In the genomic region with DNA sequence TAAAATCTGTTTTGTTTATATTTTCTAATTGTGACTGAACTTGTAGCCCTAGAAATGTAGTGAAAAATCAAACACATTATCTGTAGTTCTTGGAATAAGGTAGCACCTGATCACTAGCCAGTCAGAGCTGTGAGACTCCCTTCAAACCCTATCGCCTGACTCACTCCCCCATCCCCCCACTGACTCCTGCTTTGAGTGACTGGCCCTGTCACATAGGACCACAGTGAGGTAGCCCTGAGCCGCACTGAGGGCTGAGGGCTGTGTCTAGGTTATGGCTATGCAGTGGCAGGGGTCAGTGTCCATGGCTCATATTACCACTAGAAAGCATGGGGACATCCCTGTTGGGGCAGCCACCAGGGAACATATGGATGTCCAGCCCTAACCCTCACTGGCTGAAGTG, we compare ENCODE assay signal across 19 mouse cellular contexts.
DNase-seq lines count a peak whose midpoint lies in the region; ATAC-seq and TF ChIP-seq lines count a peak whose summit lies in the region.
"Had no signal": no experiment of that assay in that cellular context is flagged by ENCODE, and none has a peak within 500 bp of the region (broad histone marks: within the 10 kb centered on the region; RNA-seq: fewer than 3 reads in every experiment).

No protein-coding gene starts in this region.

- no peak for TF ChIP-seq CTCF in kidney, adult 2 months (conservative IDR thresholded peaks at IDR 0.05; ENCODE audit: insufficient read depth, insufficient read length, low read depth, low read length)
- no peak for TF ChIP-seq CTCF in stomach, postnatal 0 days (IDR thresholded peaks at IDR 0.05; ENCODE audit: low read depth)

- peak; percentile 3 for DNase-seq in kidney, adult 2 months
- no peak for DNase-seq in kidney, adult 11 months
- DNase-seq in midbrain, embryonic 14.5 days = no peak
- DNase-seq in stomach, postnatal 0 days (ENCODE audit: low spot score) = peak; percentile 23
- DNase-seq in hindbrain, embryonic 11.5 days (ENCODE audit: low spot score) = no peak
- DNase-seq: adrenal gland, postnatal 10 days; cerebellum, adult 8-10 months; heart, postnatal 36 days; right cerebral cortex, postnatal 14 days had no signal

- no peaks in the 10 kb centered on the region for H3K4me1 ChIP-seq in kidney, adult 2 months (ENCODE audit: control insufficient read depth, insufficient read depth, low read length)
- no peaks in the 10 kb centered on the region for H3K4me1 ChIP-seq in midbrain, embryonic 13.5 days (replicated peaks)
- no peaks in the 10 kb centered on the region for H3K4me1 ChIP-seq in midbrain, embryonic 14.5 days (ENCODE audit: control insufficient read depth, insufficient read depth, low read length)
- H3K4me1 ChIP-seq in intestine, embryonic 16.5 days (ENCODE audit: control insufficient read depth, insufficient read depth, low read length) = no peaks in the 10 kb centered on the region
- no peaks in the 10 kb centered on the region for H3K4me1 ChIP-seq in stomach, postnatal 0 days (replicated peaks; ENCODE audit: control insufficient read depth, insufficient read depth)
- H3K4me1 ChIP-seq in hindbrain, embryonic 11.5 days (replicated peaks; ENCODE audit: control insufficient read depth, insufficient read depth, low read length) = no peaks in the 10 kb centered on the region
- H3K4me1 ChIP-seq: hindbrain, embryonic 15.5 days; liver, embryonic 15.5 days; midbrain, embryonic 12.5 days; neural tube, embryonic 12.5 days had no signal

- no peak overlapping the region for H3K4me2 ChIP-seq in midbrain, embryonic 13.5 days (replicated peaks)
- no peak overlapping the region for H3K4me2 ChIP-seq in midbrain, embryonic 14.5 days (ENCODE audit: low read length)
- H3K4me2 ChIP-seq in intestine, embryonic 16.5 days (ENCODE audit: low read depth, low read length) = no peak overlapping the region
- no peak overlapping the region for H3K4me2 ChIP-seq in stomach, postnatal 0 days (replicated peaks; ENCODE audit: low read depth)
- no peak overlapping the region for H3K4me2 ChIP-seq in hindbrain, embryonic 11.5 days (replicated peaks; ENCODE audit: low read depth, low read length)
- H3K4me2 ChIP-seq: heart, embryonic 15.5 days; hindbrain, embryonic 15.5 days; liver, embryonic 15.5 days; midbrain, embryonic 12.5 days; neural tube, embryonic 12.5 days had no signal

- no peak for TF ChIP-seq EP300 in stomach, postnatal 0 days (optimal IDR thresholded peaks at IDR 0.05)

- H3K27ac ChIP-seq in kidney, adult 2 months (ENCODE audit: insufficient read depth, low read depth, low read length) = no peak overlapping the region
- H3K27ac ChIP-seq in midbrain, embryonic 13.5 days = no peak overlapping the region
- H3K27ac ChIP-seq in midbrain, embryonic 14.5 days (replicated peaks; ENCODE audit: low read depth, low read length) = no peak overlapping the region
- no peak overlapping the region for H3K27ac ChIP-seq in intestine, embryonic 16.5 days (ENCODE audit: low read length)
- H3K27ac ChIP-seq in stomach, postnatal 0 days (replicated peaks) = no peak overlapping the region
- no peak overlapping the region for H3K27ac ChIP-seq in hindbrain, embryonic 11.5 days (ENCODE audit: low read depth, low read length)
- H3K27ac ChIP-seq: heart, embryonic 15.5 days; hindbrain, embryonic 15.5 days; left cerebral cortex, adult 2 months; liver, embryonic 15.5 days; midbrain, embryonic 12.5 days; neural tube, embryonic 12.5 days had no signal

- 0 out of 2 replicates have a peak, but pooled peaks have one; percentile 34 for ATAC-seq in midbrain, embryonic 13.5 days
- no peak for ATAC-seq in midbrain, embryonic 14.5 days (ENCODE audit: low FRiP score, low TSS enrichment)
- peak; percentile 63 for ATAC-seq in intestine, embryonic 16.5 days
- ATAC-seq in stomach, postnatal 0 days (ENCODE audit: low FRiP score, low TSS enrichment) = 0 out of 2 replicates have a peak, but pooled peaks have one; percentile 47
- no peak for ATAC-seq in hindbrain, embryonic 11.5 days (ENCODE audit: low FRiP score)

- H3K27me3 ChIP-seq in kidney, adult 2 months (replicated peaks; ENCODE audit: control insufficient read depth, insufficient read depth, low read length) = no peaks in the 10 kb centered on the region
- no peaks in the 10 kb centered on the region for H3K27me3 ChIP-seq in midbrain, embryonic 13.5 days
- no peaks in the 10 kb centered on the region for H3K27me3 ChIP-seq in midbrain, embryonic 14.5 days (ENCODE audit: control insufficient read depth, insufficient read depth, low read length)
- no peaks in the 10 kb centered on the region for H3K27me3 ChIP-seq in intestine, embryonic 16.5 days (replicated peaks; ENCODE audit: control insufficient read depth, insufficient read depth, low read length)
- H3K27me3 ChIP-seq in stomach, postnatal 0 days (ENCODE audit: control insufficient read depth, insufficient read depth, low read length) = no peaks in the 10 kb centered on the region
- no peaks in the 10 kb centered on the region for H3K27me3 ChIP-seq in hindbrain, embryonic 11.5 days (ENCODE audit: control insufficient read depth, insufficient read depth, low read length)
- H3K27me3 ChIP-seq: CH12.LX; heart, embryonic 15.5 days; hindbrain, embryonic 15.5 days; liver, embryonic 15.5 days; midbrain, embryonic 12.5 days; neural tube, embryonic 12.5 days had no signal

- no peaks in the 10 kb centered on the region for H3K9me3 ChIP-seq in midbrain, embryonic 13.5 days
- H3K9me3 ChIP-seq in midbrain, embryonic 14.5 days (ENCODE audit: control insufficient read depth, low read length) = no peaks in the 10 kb centered on the region; the same call in 1 of the 2 replicates
- H3K9me3 ChIP-seq in intestine, embryonic 16.5 days (ENCODE audit: control insufficient read depth, low read length) = no peaks in the 10 kb centered on the region
- no peaks in the 10 kb centered on the region for H3K9me3 ChIP-seq in stomach, postnatal 0 days (ENCODE audit: control insufficient read depth, low read length)
- H3K9me3 ChIP-seq in hindbrain, embryonic 11.5 days (ENCODE audit: control insufficient read depth, low read length) = no peaks in the 10 kb centered on the region
- H3K9me3 ChIP-seq: G1E; liver, embryonic 15.5 days; midbrain, embryonic 12.5 days; neural tube, embryonic 12.5 days had no signal

- TF ChIP-seq POLR2A in kidney, adult 2 months (IDR thresholded peaks at IDR 0.05; ENCODE audit: low read depth, low read length) = no peak

- H3K4me3 ChIP-seq in kidney, adult 2 months (ENCODE audit: insufficient read depth, low read depth, low read length) = no peak overlapping the region
- no peak overlapping the region for H3K4me3 ChIP-seq in midbrain, embryonic 13.5 days (replicated peaks)
- no peak overlapping the region for H3K4me3 ChIP-seq in midbrain, embryonic 14.5 days (replicated peaks; ENCODE audit: low read depth, low read length)
- no peak overlapping the region for H3K4me3 ChIP-seq in intestine, embryonic 16.5 days (ENCODE audit: low read length)
- H3K4me3 ChIP-seq in stomach, postnatal 0 days (ENCODE audit: low read depth, low read length) = no peak overlapping the region
- no peak overlapping the region for H3K4me3 ChIP-seq in hindbrain, embryonic 11.5 days (ENCODE audit: low read depth, low read length)
- H3K4me3 ChIP-seq: heart, embryonic 15.5 days; hindbrain, embryonic 15.5 days; left cerebral cortex, adult 2 months; liver, embryonic 15.5 days; midbrain, embryonic 12.5 days; neural tube, embryonic 12.5 days had no signal

- WGBS in kidney, adult 2 months = 71% methylated on average over 2 of the region's 2 CpGs
- WGBS in midbrain, embryonic 13.5 days = 94% methylated on average over 2 of the region's 2 CpGs
- WGBS in midbrain, embryonic 14.5 days = 92% methylated on average over 2 of the region's 2 CpGs
- 67% methylated on average over 2 of the region's 2 CpGs for WGBS in intestine, embryonic 16.5 days
- WGBS in stomach, postnatal 0 days = 87% methylated on average over 2 of the region's 2 CpGs
- 81% methylated on average over 2 of the region's 2 CpGs for WGBS in hindbrain, embryonic 11.5 days

- no peaks in the 10 kb centered on the region for H3K36me3 ChIP-seq in kidney, adult 2 months (ENCODE audit: control insufficient read depth, insufficient read depth, low read length)
- peaks cover 8% of the 10 kb centered on the region; the same call in 1 of the 2 replicates for H3K36me3 ChIP-seq in midbrain, embryonic 13.5 days
- H3K36me3 ChIP-seq in midbrain, embryonic 14.5 days (ENCODE audit: control insufficient read depth, insufficient read depth, low read length) = no peaks in the 10 kb centered on the region
- no peaks in the 10 kb centered on the region for H3K36me3 ChIP-seq in intestine, embryonic 16.5 days (ENCODE audit: control insufficient read depth, insufficient read depth, low read length)
- H3K36me3 ChIP-seq in stomach, postnatal 0 days (ENCODE audit: control insufficient read depth, insufficient read depth, low read length) = 0 out of 2 replicates have a peak, but pooled peaks cover 2% of the 10 kb centered on the region
- no peaks in the 10 kb centered on the region for H3K36me3 ChIP-seq in hindbrain, embryonic 11.5 days (ENCODE audit: control insufficient read depth, insufficient read depth, low read length)
- H3K36me3 ChIP-seq: liver, embryonic 15.5 days; midbrain, embryonic 12.5 days; neural tube, embryonic 12.5 days had no signal

- H3K9ac ChIP-seq in midbrain, embryonic 13.5 days (replicated peaks) = no peak overlapping the region
- H3K9ac ChIP-seq in midbrain, embryonic 14.5 days (replicated peaks; ENCODE audit: low read length) = no peak overlapping the region
- no peak overlapping the region for H3K9ac ChIP-seq in intestine, embryonic 16.5 days (ENCODE audit: low read depth, low read length)
- no peak overlapping the region for H3K9ac ChIP-seq in stomach, postnatal 0 days (ENCODE audit: low read length)
- H3K9ac ChIP-seq in hindbrain, embryonic 11.5 days (ENCODE audit: low read depth, low read length) = no peak overlapping the region
- H3K9ac ChIP-seq: heart, embryonic 15.5 days; hindbrain, embryonic 15.5 days; liver, embryonic 15.5 days; midbrain, embryonic 12.5 days; neural tube, embryonic 12.5 days had no signal

Comparison
In these comparisons a context has a peak if more than half of its experiments do, and no peak if none do; other contexts are left out.
1. DNase-seq: peak in kidney, adult 2 months (single experiment) and stomach, postnatal 0 days (single experiment); none in kidney, adult 11 months (single experiment), midbrain, embryonic 14.5 days (single experiment) and hindbrain, embryonic 11.5 days (single experiment).
2. ATAC-seq: peak in midbrain, embryonic 13.5 days (single experiment), intestine, embryonic 16.5 days (single experiment) and stomach, postnatal 0 days (single experiment); none in midbrain, embryonic 14.5 days (single experiment) and hindbrain, embryonic 11.5 days (single experiment).